In genomic region chr11:21549052-21549451, GRCm38 (mm10) we compare ENCODE assay signal across 26 mouse cellular contexts. TPM values are rescaled to one million over a fixed set of nuclear protein-coding genes. Genes with fewer than 3 reads are reported as not detected.
DNase-seq lines count a peak whose midpoint lies in the region; ATAC-seq and TF ChIP-seq lines count a peak whose summit lies in the region.
"Had no signal": no experiment of that assay in that cellular context is flagged by ENCODE, and none has a peak within 500 bp of the region (broad histone marks: within the 10 kb centered on the region; RNA-seq: fewer than 3 reads in every experiment).

No protein-coding gene starts in this region.

- TF ChIP-seq RAD21 in CH12.LX (IDR thresholded peaks at IDR 0.05; ENCODE audit: low read depth, low read length) = no peak

- dilution Hi-C loops in CH12.LX (cut with MboI; ENCODE audit: extremely low pct_ligation_motif_present, extremely low pct_unique_long_range_greater_than_20kb, low sequenced_read_pairs) = no loop called here

- H3K9ac ChIP-seq in CH12.LX (ENCODE audit: insufficient read depth, low read depth) = no peak overlapping the region
- H3K9ac ChIP-seq in kidney, embryonic 16.5 days (replicated peaks; ENCODE audit: low read length) = no peak overlapping the region
- H3K9ac ChIP-seq: forebrain, postnatal 0 days; liver, postnatal 0 days; midbrain, embryonic 12.5 days had no signal

- H3K27ac ChIP-seq in CH12.LX (ENCODE audit: insufficient read depth, low read depth) = no peak overlapping the region
- H3K27ac ChIP-seq in kidney, embryonic 16.5 days (ENCODE audit: low read length) = no peak overlapping the region
- no peak overlapping the region for H3K27ac ChIP-seq in gastrocnemius, adult 2 months
- H3K27ac ChIP-seq: embryonic facial prominence, embryonic 10.5 days; forebrain, embryonic 10.5 days; hindbrain, embryonic 10.5 days; hindbrain, postnatal 0 days; limb, embryonic 10.5 days; macrophage; midbrain, embryonic 12.5 days had no signal

- no peaks in the 10 kb centered on the region for H3K36me3 ChIP-seq in CH12.LX (replicated peaks in 1 of 2; ENCODE audit: control insufficient read depth in 1 of 2, insufficient read depth in 1 of 2, low read length in 1 of 2)
- H3K36me3 ChIP-seq in kidney, embryonic 16.5 days (ENCODE audit: insufficient read depth, low read length) = no peaks in the 10 kb centered on the region
- H3K36me3 ChIP-seq: embryonic facial prominence, embryonic 10.5 days; forebrain, embryonic 10.5 days; hindbrain, embryonic 10.5 days; limb, embryonic 10.5 days; midbrain, embryonic 12.5 days had no signal

- H3K4me3 ChIP-seq in CH12.LX (replicated peaks in 1 of 3; ENCODE audit: low read depth in 2 of 3, low read length in 2 of 3, poor library complexity in 1 of 3) = no peak overlapping the region
- H3K4me3 ChIP-seq in kidney, embryonic 16.5 days (ENCODE audit: low read length) = no peak overlapping the region
- H3K4me3 ChIP-seq in gastrocnemius, adult 2 months = no peak overlapping the region
- H3K4me3 ChIP-seq: embryonic facial prominence, embryonic 10.5 days; forebrain, embryonic 10.5 days; hindbrain, embryonic 10.5 days; limb, embryonic 10.5 days; midbrain, embryonic 12.5 days had no signal

- no peak for TF ChIP-seq EP300 in CH12.LX (IDR thresholded peaks at IDR 0.05; ENCODE audit: low read length)

- intact Hi-C loops in gastrocnemius, adult 2 months (cut with DNase I) = no loop called here

- no peak for TF ChIP-seq POLR2A in CH12.LX (IDR thresholded peaks at IDR 0.05; ENCODE audit: low read depth, low read length)

- peak; percentile 29 to 47; a peak in 2 of 4 replicates for ATAC-seq in hematopoietic stem cell, adult 5-6 weeks (replicated peaks in 1 of 2; ENCODE audit: insufficient read depth in 1 of 2, low FRiP score in 2 of 2, low TSS enrichment in 1 of 2, low read depth in 1 of 2, poor library complexity in 2 of 2, severe bottlenecking in 2 of 2)
- ATAC-seq in kidney, embryonic 16.5 days (ENCODE audit: low FRiP score, low TSS enrichment) = no peak
- ATAC-seq in frontal cortex, adult (ENCODE audit: low TSS enrichment) = no peak
- ATAC-seq: forebrain, postnatal 0 days; hindbrain, postnatal 0 days; lung, postnatal 0 days had no signal

- DNase-seq in A20 (ENCODE audit: low read depth, low spot score) = peak; percentile 45
- DNase-seq in CH12.LX (ENCODE audit: extremely low read depth) = peak; percentile 38
- peak; percentile 28 for DNase-seq in naive thymus-derived CD4-positive, alpha-beta T cell, adult 2 months (ENCODE audit: low read depth)
- no peak for DNase-seq in thymus, postnatal 10 days (ENCODE audit: low spot score in 2 of 2)
- no peak for DNase-seq in gastrocnemius, adult 2 months
- DNase-seq: adrenal gland, adult 8-10 months; cerebellum, adult 2 months; forebrain, postnatal 0 days; kidney, adult 18-20 months; liver; liver, postnatal 0 days; retina, postnatal 1 day; right cerebral cortex, postnatal 25 days; thymus, postnatal 36 days had no signal

- peaks cover 11 to 30% of the 10 kb centered on the region in 2 experiments for H3K4me1 ChIP-seq in CH12.LX (ENCODE audit: control insufficient read depth in 1 of 2, insufficient read depth in 2 of 2)
- peaks cover 6% of the 10 kb centered on the region; the same call in 1 of the 2 replicates for H3K4me1 ChIP-seq in kidney, embryonic 16.5 days (ENCODE audit: insufficient read depth, low read length)
- H3K4me1 ChIP-seq: embryonic facial prominence, embryonic 10.5 days; forebrain, embryonic 10.5 days; hindbrain, embryonic 10.5 days; limb, embryonic 10.5 days; midbrain, embryonic 12.5 days had no signal

- no peak for TF ChIP-seq CTCF in CH12.LX (conservative IDR thresholded peaks at IDR 0.05 in 1 of 2, IDR thresholded peaks at IDR 0.05 in 1 of 2; ENCODE audit: low read depth in 2 of 2, low read length in 2 of 2)
- no peak for TF ChIP-seq CTCF in gastrocnemius, adult 2 months (IDR thresholded peaks at IDR 0.05)

- no peak overlapping the region for H3K4me2 ChIP-seq in CH12.LX (ENCODE audit: insufficient read depth, low read depth, poor library complexity, severe bottlenecking)
- no peak overlapping the region for H3K4me2 ChIP-seq in kidney, embryonic 16.5 days (replicated peaks; ENCODE audit: low read depth, low read length)
- H3K4me2 ChIP-seq: heart, embryonic 11.5 days; midbrain, embryonic 12.5 days had no signal

- H3K79me2 ChIP-seq in CH12.LX (replicated peaks; ENCODE audit: control insufficient read depth, extremely low read depth, insufficient read depth, poor library complexity, severe bottlenecking) = no peaks in the 10 kb centered on the region

- WGBS in kidney, embryonic 16.5 days = 84% methylated on average over 2 of the region's 2 CpGs

- H3K27me3 ChIP-seq in CH12.LX (replicated peaks) = no peaks in the 10 kb centered on the region
- no peaks in the 10 kb centered on the region for H3K27me3 ChIP-seq in kidney, embryonic 16.5 days (ENCODE audit: insufficient read depth, low read length)
- H3K27me3 ChIP-seq: midbrain, embryonic 12.5 days had no signal

- in situ Hi-C loops in CH12.LX (cut with MboI; ENCODE audit: low pct_ligation_motif_present, low pct_unique_long_range_greater_than_20kb, low sequenced_read_pairs) = no loop called here

- H3K9me3 ChIP-seq in CH12.LX (replicated peaks; ENCODE audit: low read length) = no peaks in the 10 kb centered on the region
- no peaks in the 10 kb centered on the region for H3K9me3 ChIP-seq in kidney, embryonic 16.5 days (ENCODE audit: low read length)
- H3K9me3 ChIP-seq: embryonic facial prominence, embryonic 10.5 days; forebrain, embryonic 10.5 days; hindbrain, embryonic 10.5 days; limb, embryonic 10.5 days; midbrain, embryonic 12.5 days had no signal

TF ChIP-seq in CH12.LX, 34 proteins besides CTCF, POLR2A, EP300 and RAD21:
- peak; percentile 66; the same call in 1 of the 2 replicates for TF ChIP-seq ZNF384 (IDR thresholded peaks at IDR 0.05; ENCODE audit: low read depth, low read length)
- no peak for TF ChIP-seq SMC3 (IDR thresholded peaks at IDR 0.05; ENCODE audit: low read depth, low read length)

RNA-seq across cellular contexts. Expression of gene Wdpcp, which starts 23.0 kb away (rescaled TPM):
- total RNA-seq in CH12.LX (2012; rRNA removed) = 2.0 and 3.2 TPM in 2 replicates
- 3.7 and 4.8 TPM in 2 replicates for total RNA-seq in CH12.LX (2014; rRNA removed)
- polyA plus RNA-seq in CH12.LX (2012; ENCODE audit: insufficient read length, low read depth) = 2.9 and 5.6 TPM in 2 replicates
- 12.5 TPM in 2 replicates for total RNA-seq in hematopoietic stem cell, adult 5-6 weeks (2017)
- polyA plus RNA-seq in kidney, embryonic 16.5 days (2015; fragmentation: Nextera tagmentation; extraction: Ambion mirVana) = 13.4 and 14.5 TPM in 2 replicates
- 1 to 10 TPM; 1.1 to 2.5 TPM for total RNA-seq in gastrocnemius, adult 2 months (2021)

RNA-seq across cellular contexts. Expression of gene Mdh1, which starts 23.1 kb away (rescaled TPM):
- total RNA-seq in CH12.LX (2012; rRNA removed) (233 and 243 TPM in 2 replicates), CH12.LX (2014; rRNA removed) (440 and 456 TPM in 2 replicates)
- polyA plus RNA-seq in CH12.LX (2012; ENCODE audit: insufficient read length, low read depth) = 311 and 385 TPM in 2 replicates
- 99.2 and 183 TPM in 2 replicates for total RNA-seq in hematopoietic stem cell, adult 5-6 weeks (2017)
- polyA plus RNA-seq in kidney, embryonic 16.5 days (2015; fragmentation: Nextera tagmentation; extraction: Ambion mirVana) = 810 and 870 TPM in 2 replicates
- total RNA-seq in gastrocnemius, adult 2 months (2021) = 1,000 to 10,000 TPM in 1 of 2 experiments, 100 to 1,000 TPM in 1; 495 to 1,053 TPM

Comparison
In these comparisons a context has a peak if more than half of its experiments do, and no peak if none do; other contexts are left out.
1. DNase-seq: peak in A20 (single experiment), CH12.LX (single experiment) and naive thymus-derived CD4-positive, alpha-beta T cell, adult 2 months (single experiment); none in thymus, postnatal 10 days (0 of 2) and gastrocnemius, adult 2 months (single experiment).
2. ATAC-seq: peak in hematopoietic stem cell, adult 5-6 weeks (2 of 2); none in kidney, embryonic 16.5 days (single experiment) and frontal cortex, adult (single experiment).